Mouse (Mus musculus): ENCODE results near the gene Smyd3.

DNA sequence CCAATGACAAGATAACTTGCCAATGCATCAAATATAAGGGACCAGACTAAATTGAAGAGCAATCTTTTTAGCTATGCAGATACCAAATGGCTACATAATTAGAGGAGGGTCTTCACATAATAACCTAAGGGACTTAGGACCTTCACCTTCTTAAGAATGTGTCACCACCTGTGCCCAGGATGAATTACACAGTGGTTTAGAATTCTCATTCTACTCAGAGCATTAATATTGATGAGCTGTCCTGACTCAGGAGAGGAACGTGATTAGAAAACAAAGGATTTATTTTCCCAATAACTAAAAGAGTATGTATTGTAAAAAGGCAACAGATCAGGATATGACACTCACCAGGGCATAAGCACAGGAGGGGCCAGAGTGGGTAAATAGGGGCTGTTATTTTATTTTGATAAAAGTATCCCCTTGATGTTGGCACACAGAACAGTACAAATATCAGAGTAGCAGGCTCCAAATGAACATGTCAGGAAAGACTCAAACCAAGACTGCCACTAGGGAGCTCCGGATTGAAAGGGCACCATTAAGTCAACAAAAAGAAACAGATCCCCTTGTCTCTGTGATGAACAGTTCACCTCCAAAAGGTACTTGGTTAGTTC is 172.4 kb downstream of the Smyd3 start:
- TF ChIP-seq CTCF (IDR thresholded peaks at IDR 0.05; ENCODE audit: borderline replicate concordance, extremely low read depth, insufficient read depth, insufficient read length), result no peak
- TF ChIP-seq POLR2A (IDR thresholded peaks at IDR 0.05; ENCODE audit: borderline replicate concordance, extremely low read depth, insufficient read depth, insufficient read length, poor library complexity, severe bottlenecking), result no peak
